Mouse (Mus musculus) olfactory bulb, adult 2 months (tissue): ENCODE results near the gene Rsc1a1.

Experiments used
- CTCF ChIP-seq: fragments of 200-500 bp; IDR thresholded peaks from 2 replicates; pipeline ENCODE4 v1.5.1; 2012; ENCODE audit warnings: low read depth, mild to moderate bottlenecking, low read length, moderate library complexity; ENCODE audit not compliant: insufficient read depth
- POLR2A ChIP-seq: fragments of 200-500 bp; IDR thresholded peaks from 2 replicates; pipeline ENCODE4 v1.6.1; 2012; ENCODE audit warnings: mild to moderate bottlenecking, low read depth, low read length, moderate library complexity; ENCODE audit not compliant: insufficient read depth

- TF ChIP-seq CTCF, result no peak
- TF ChIP-seq POLR2A, result no peak
These were observed 6.4 kb downstream of the Rsc1a1 start for GRCm38 (mm10) chr4:141679016-141679415.
